Mouse (Mus musculus): ENCODE data around the gene Mapkapk3. TPM values are rescaled to one million over a fixed set of nuclear protein-coding genes. Genes with fewer than 3 reads are reported as not detected.

The Mapkapk3 gene
- polyA plus RNA-seq (2014; fragmentation: Nextera tagmentation; extraction: Ambion mirVana), result 3.2 and 4.9 TPM in 2 replicates

- peak within 1 kb of the TSS; percentile 47 for H3K9ac ChIP-seq (ENCODE audit: low read length)
- no peaks in the 10 kb centered on the region for H3K9me3 ChIP-seq (ENCODE audit: control insufficient read depth, low read length)
- ATAC-seq (replicated peaks; ENCODE audit: low FRiP score), result peak; percentile 81
- peaks cover 7% of the 10 kb centered on the region; the same call in 1 of the 2 replicates for H3K4me1 ChIP-seq (replicated peaks; ENCODE audit: control insufficient read depth, insufficient read depth, low read length)
- no peaks in the 10 kb centered on the region for H3K36me3 ChIP-seq (ENCODE audit: control insufficient read depth, insufficient read depth, low read length)
- DNase-seq (ENCODE audit: low spot score), result peak; percentile 89
- no peak within 1 kb of the TSS for H3K27ac ChIP-seq (ENCODE audit: low read depth, low read length)
- H3K27me3 ChIP-seq (ENCODE audit: control insufficient read depth, insufficient read depth, low read length), result peaks cover 5% of the 10 kb centered on the region; the same call in 1 of the 2 replicates
- peak within 1 kb of the TSS; percentile 42 for H3K4me3 ChIP-seq (ENCODE audit: low read depth, low read length)
- 2% methylated on average over 46 of the region's 49 CpGs for WGBS
- H3K4me2 ChIP-seq (ENCODE audit: low read depth, low read length, severe bottlenecking), result peak within 1 kb of the TSS; percentile 81
Observed at GRCm38 (mm10) chr9:107289211-107290076, at the start of gene Mapkapk3. Mapkapk3 (minus strand) TSS chr9:107289877.

GRCm38 (mm10) chr9:107338172-107338883 is 48.7 kb upstream of the Mapkapk3 start, which contains the start of gene Hemk1:
Hemk1 (minus strand) TSS chr9:107338350.
- peak; percentile 89 for DNase-seq (ENCODE audit: low spot score)
- peak; percentile 64 for ATAC-seq (replicated peaks; ENCODE audit: low FRiP score)
- no peaks in the 10 kb centered on the region; the same call in 1 of the 2 replicates for H3K27me3 ChIP-seq (ENCODE audit: control insufficient read depth, insufficient read depth, low read length)
- H3K27ac ChIP-seq (ENCODE audit: low read depth, low read length), result no peak within 1 kb of the TSS
- peak within 1 kb of the TSS; percentile 89 for H3K4me2 ChIP-seq (ENCODE audit: low read depth, low read length, severe bottlenecking)
- H3K9me3 ChIP-seq (ENCODE audit: control insufficient read depth, low read length), result no peaks in the 10 kb centered on the region
- peak within 1 kb of the TSS; percentile 57 for H3K4me3 ChIP-seq (ENCODE audit: low read depth, low read length)
- no peaks in the 10 kb centered on the region; the same call in 1 of the 2 replicates for H3K4me1 ChIP-seq (replicated peaks; ENCODE audit: control insufficient read depth, insufficient read depth, low read length)
- H3K9ac ChIP-seq (ENCODE audit: low read length), result peak within 1 kb of the TSS; percentile 79
- 6% methylated on average over 30 of the region's 30 CpGs for WGBS
- H3K36me3 ChIP-seq (ENCODE audit: control insufficient read depth, insufficient read depth, low read length), result no peaks in the 10 kb centered on the region

DNA sequence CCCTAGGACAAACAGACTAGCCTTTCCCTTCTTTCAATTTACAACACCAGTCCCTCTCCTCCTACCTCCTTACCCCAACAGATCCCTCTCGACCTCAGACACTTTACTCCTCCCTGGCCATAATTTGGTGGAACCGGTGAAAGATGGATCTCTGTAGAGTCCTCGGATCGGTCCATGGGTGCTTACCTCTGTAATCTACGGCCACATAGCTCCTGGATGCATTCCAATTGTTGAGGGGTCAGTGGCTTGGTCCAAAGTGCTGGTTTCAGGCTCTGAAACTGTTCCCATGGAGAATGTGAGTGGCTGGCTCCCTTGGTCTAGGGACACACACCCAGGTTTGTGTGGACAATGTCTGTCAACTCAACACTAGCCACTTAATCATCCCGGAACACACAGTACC is 46.7 kb upstream of the Mapkapk3 start:
- Histone ChIP-seq H3K9me3 (ENCODE audit: control insufficient read depth, low read length) (no peaks in the 10 kb centered on the region), H3K4me1 (replicated peaks; ENCODE audit: control insufficient read depth, insufficient read depth, low read length) (no peaks in the 10 kb centered on the region; the same call in 1 of the 2 replicates), H3K4me3 (ENCODE audit: low read depth, low read length) (no peak overlapping the region), H3K9ac (ENCODE audit: low read length) (no peak overlapping the region), H3K36me3 (ENCODE audit: control insufficient read depth, insufficient read depth, low read length) (no peaks in the 10 kb centered on the region), H3K27ac (ENCODE audit: low read depth, low read length) (no peak overlapping the region), H3K27me3 (ENCODE audit: control insufficient read depth, insufficient read depth, low read length) (no peaks in the 10 kb centered on the region), H3K4me2 (ENCODE audit: low read depth, low read length, severe bottlenecking) (no peak overlapping the region)
- ATAC-seq (replicated peaks; ENCODE audit: low FRiP score) (no peak), DNase-seq (ENCODE audit: low spot score) (no peak)
- 92% methylated on average over 6 of the region's 6 CpGs for WGBS

DNA sequence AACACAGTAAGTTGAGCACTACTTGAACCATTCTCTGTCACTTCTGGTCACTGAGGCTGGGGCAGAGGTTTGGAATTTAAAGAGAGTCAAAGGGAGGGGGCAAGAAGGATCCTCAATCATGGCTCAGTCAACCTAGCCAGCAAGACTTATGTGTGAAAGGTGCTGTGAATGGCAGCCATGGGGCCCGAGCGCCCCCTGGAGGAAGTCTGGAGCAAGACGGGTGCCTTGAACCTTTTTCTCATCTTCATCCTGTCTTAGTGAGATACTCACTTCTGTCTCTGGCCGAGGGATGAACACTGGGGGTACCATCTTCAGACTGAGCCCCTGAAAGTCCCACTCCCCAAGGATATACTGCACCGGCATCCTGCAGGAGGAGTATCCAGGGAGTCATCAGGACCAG is 46.2 kb upstream of the Mapkapk3 start:
- ATAC-seq (replicated peaks; ENCODE audit: low FRiP score), result no peak

GRCm38 (mm10) chr9:107335046-107335445 is 45.4 kb upstream of the Mapkapk3 start:
- H3K9me3 ChIP-seq (ENCODE audit: control insufficient read depth, low read length), result no peaks in the 10 kb centered on the region
- no peak overlapping the region for H3K27ac ChIP-seq (ENCODE audit: low read depth, low read length)
- WGBS, result 92% methylated on average over 5 of the region's 5 CpGs
- H3K4me3 ChIP-seq (ENCODE audit: low read depth, low read length), result no peak overlapping the region
- H3K4me1 ChIP-seq (replicated peaks; ENCODE audit: control insufficient read depth, insufficient read depth, low read length), result no peaks in the 10 kb centered on the region; the same call in 1 of the 2 replicates
- H3K4me2 ChIP-seq (ENCODE audit: low read depth, low read length, severe bottlenecking), result no peak overlapping the region
- no peak for DNase-seq (ENCODE audit: low spot score)
- no peaks in the 10 kb centered on the region for H3K27me3 ChIP-seq (ENCODE audit: control insufficient read depth, insufficient read depth, low read length)
- no peak for ATAC-seq (replicated peaks; ENCODE audit: low FRiP score)
- no peaks in the 10 kb centered on the region for H3K36me3 ChIP-seq (ENCODE audit: control insufficient read depth, insufficient read depth, low read length)
- no peak overlapping the region for H3K9ac ChIP-seq (ENCODE audit: low read length)

More for the DNA sequence above, 46.2 kb upstream of the Mapkapk3 start:
- Histone ChIP-seq H3K4me1 (replicated peaks; ENCODE audit: control insufficient read depth, insufficient read depth, low read length) (no peaks in the 10 kb centered on the region; the same call in 1 of the 2 replicates), H3K9me3 (ENCODE audit: control insufficient read depth, low read length) (no peaks in the 10 kb centered on the region), H3K4me3 (ENCODE audit: low read depth, low read length) (no peak overlapping the region), H3K36me3 (ENCODE audit: control insufficient read depth, insufficient read depth, low read length) (no peaks in the 10 kb centered on the region), H3K27ac (ENCODE audit: low read depth, low read length) (no peak overlapping the region), H3K9ac (ENCODE audit: low read length) (no peak overlapping the region), H3K27me3 (ENCODE audit: control insufficient read depth, insufficient read depth, low read length) (no peaks in the 10 kb centered on the region), H3K4me2 (ENCODE audit: low read depth, low read length, severe bottlenecking) (no peak overlapping the region)
- 13% methylated on average over 5 of the region's 5 CpGs for WGBS
- peak; percentile 82 for DNase-seq (ENCODE audit: low spot score)

- no peak overlapping the region for H3K4me3 ChIP-seq (ENCODE audit: low read depth, low read length)
- H3K27me3 ChIP-seq (ENCODE audit: control insufficient read depth, insufficient read depth, low read length), result no peaks in the 10 kb centered on the region
- H3K4me1 ChIP-seq (replicated peaks; ENCODE audit: control insufficient read depth, insufficient read depth, low read length), result no peaks in the 10 kb centered on the region; the same call in 1 of the 2 replicates
- ATAC-seq (replicated peaks; ENCODE audit: low FRiP score) (no peak), DNase-seq (ENCODE audit: low spot score) (no peak)
- no peak overlapping the region for H3K9ac ChIP-seq (ENCODE audit: low read length)
- no peaks in the 10 kb centered on the region for H3K36me3 ChIP-seq (ENCODE audit: control insufficient read depth, insufficient read depth, low read length)
- H3K27ac ChIP-seq (ENCODE audit: low read depth, low read length), result no peak overlapping the region
- H3K4me2 ChIP-seq (ENCODE audit: low read depth, low read length, severe bottlenecking), result no peak overlapping the region
- no peaks in the 10 kb centered on the region for H3K9me3 ChIP-seq (ENCODE audit: control insufficient read depth, low read length)
- WGBS, result 87% methylated on average over 6 of the region's 6 CpGs
Observed at GRCm38 (mm10) chr9:107334356-107334755, 44.7 kb upstream of the Mapkapk3 start.

DNA sequence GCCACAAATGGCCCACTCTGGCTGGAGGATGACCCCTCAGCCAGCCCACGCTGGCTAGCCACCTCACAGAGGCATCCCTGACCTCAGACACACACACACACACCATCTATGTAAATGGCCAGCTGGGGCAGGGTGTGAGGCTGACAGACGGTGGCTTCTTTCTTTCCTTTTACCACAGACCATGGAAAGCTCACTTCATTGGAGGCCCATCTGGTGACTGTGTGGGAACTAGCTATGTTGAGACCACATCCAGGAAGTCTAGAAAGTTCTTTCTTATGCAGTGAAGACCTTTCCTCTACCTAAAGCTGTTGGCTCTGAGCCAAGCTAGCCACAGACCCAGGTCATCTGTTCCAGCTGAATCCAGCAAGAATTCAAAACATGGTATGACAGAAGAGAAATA is 44.0 kb upstream of the Mapkapk3 start:
- H3K9ac ChIP-seq (ENCODE audit: low read length), result no peak overlapping the region
- no peaks in the 10 kb centered on the region for H3K9me3 ChIP-seq (ENCODE audit: control insufficient read depth, low read length)
- ATAC-seq (replicated peaks; ENCODE audit: low FRiP score) (no peak), DNase-seq (ENCODE audit: low spot score) (no peak)
- H3K4me1 ChIP-seq (replicated peaks; ENCODE audit: control insufficient read depth, insufficient read depth, low read length), result no peaks in the 10 kb centered on the region
- H3K4me2 ChIP-seq (ENCODE audit: low read depth, low read length, severe bottlenecking), result no peak overlapping the region
- no peak overlapping the region for H3K27ac ChIP-seq (ENCODE audit: low read depth, low read length)
- WGBS, result 81% methylated on average over 2 of the region's 2 CpGs
- H3K4me3 ChIP-seq (ENCODE audit: low read depth, low read length), result no peak overlapping the region
- H3K36me3 ChIP-seq (ENCODE audit: control insufficient read depth, insufficient read depth, low read length), result no peaks in the 10 kb centered on the region
- H3K27me3 ChIP-seq (ENCODE audit: control insufficient read depth, insufficient read depth, low read length), result no peaks in the 10 kb centered on the region

GRCm38 (mm10) chr9:107330791-107331190 is 41.1 kb upstream of the Mapkapk3 start:
- ATAC-seq (replicated peaks; ENCODE audit: low FRiP score), result no peak
- H3K4me1 ChIP-seq (replicated peaks; ENCODE audit: control insufficient read depth, insufficient read depth, low read length), result no peaks in the 10 kb centered on the region
- no peaks in the 10 kb centered on the region for H3K9me3 ChIP-seq (ENCODE audit: control insufficient read depth, low read length)
- no peak overlapping the region for H3K4me2 ChIP-seq (ENCODE audit: low read depth, low read length, severe bottlenecking)
- H3K27me3 ChIP-seq (ENCODE audit: control insufficient read depth, insufficient read depth, low read length), result no peaks in the 10 kb centered on the region
- no peak overlapping the region for H3K4me3 ChIP-seq (ENCODE audit: low read depth, low read length)
- no peak overlapping the region for H3K27ac ChIP-seq (ENCODE audit: low read depth, low read length)
- no peak overlapping the region for H3K9ac ChIP-seq (ENCODE audit: low read length)
- 84% methylated on average over 6 of the region's 6 CpGs for WGBS
- H3K36me3 ChIP-seq (ENCODE audit: control insufficient read depth, insufficient read depth, low read length), result no peaks in the 10 kb centered on the region
- DNase-seq (ENCODE audit: low spot score), result no peak
